Mouse (Mus musculus) liver, adult 2 months (tissue): ENCODE results near the gene Cep19.

ENCODE experiments used
- CTCF ChIP-seq: fragments of 200-500 bp; IDR thresholded peaks from 2 replicates; pipeline ENCODE4 v1.5.1; 2011; ENCODE audit warnings: low read depth, low read length, control low read depth
- POLR2A ChIP-seq: fragments of 200-500 bp; IDR thresholded peaks from 2 replicates; pipeline ENCODE4 v1.6.1; 2011; ENCODE audit warnings: low read length, control low read depth; ENCODE audit not compliant: insufficient read depth; ENCODE audit errors: extremely low read depth

DNA sequence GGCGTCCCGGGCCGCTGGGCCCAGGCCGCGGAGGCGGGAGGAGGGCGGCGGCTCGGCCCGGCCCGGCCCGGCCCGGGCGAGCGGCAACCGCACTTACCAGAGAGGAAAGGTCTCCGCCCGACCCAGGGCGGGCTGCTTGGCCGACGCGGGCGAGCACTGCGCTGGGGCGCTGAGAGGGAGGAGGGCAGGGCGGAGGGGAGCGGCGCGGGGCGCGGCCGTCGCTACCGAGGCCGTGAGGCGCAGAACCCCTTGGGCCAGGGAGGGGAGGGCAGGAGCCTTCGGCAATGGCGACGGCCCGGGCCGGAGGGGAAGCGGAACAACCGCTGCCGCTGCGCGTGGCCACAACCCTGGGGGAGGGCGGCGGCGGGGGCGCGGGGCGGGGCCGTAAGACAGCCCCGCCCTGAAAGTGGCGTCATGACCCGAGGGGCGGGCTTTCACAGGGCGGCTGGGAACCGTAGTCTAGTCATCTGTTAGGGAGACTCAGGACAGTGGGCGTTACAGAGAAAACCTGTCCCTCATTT is 20.5 kb upstream of the Cep19 start, which contains the start of gene Pak2:
- TF ChIP-seq POLR2A (peak; percentile 78), CTCF (no peak)
